Mouse (Mus musculus): ENCODE measurements around the gene Ywhaq. TPM values are rescaled to one million over a fixed set of nuclear protein-coding genes. Genes with fewer than 3 reads are reported as not detected.
A peak's percentile ranks its signal among the peaks of the same experiment; 100 is the strongest.

Ywhaq gene
- polyA plus RNA-seq, 1 experiment: 41.4 TPM

- H3K4me1 ChIP-seq: no peaks in the 10 kb centered on the region; the same call in 1 of the 2 replicates
- H3K4me3 ChIP-seq (replicated peaks): no peak overlapping the region
- H3K36me3 ChIP-seq (replicated peaks; ENCODE audit: low read length): no peaks in the 10 kb centered on the region
- no peaks in the 10 kb centered on the region for H3K9me3 ChIP-seq
- peaks cover 4% of the 10 kb centered on the region for H3K27me3 ChIP-seq (replicated peaks)
- TF ChIP-seq FLI1 (IDR thresholded peaks at IDR 0.05; ENCODE audit: low read length) (no peak), GATA1 (IDR thresholded peaks at IDR 0.05; ENCODE audit: borderline replicate concordance, low read length) (no peak)
These were observed 21.4 kb upstream of the Ywhaq start for GRCm38 (mm10) chr12:21438750-21439394.

DNA sequence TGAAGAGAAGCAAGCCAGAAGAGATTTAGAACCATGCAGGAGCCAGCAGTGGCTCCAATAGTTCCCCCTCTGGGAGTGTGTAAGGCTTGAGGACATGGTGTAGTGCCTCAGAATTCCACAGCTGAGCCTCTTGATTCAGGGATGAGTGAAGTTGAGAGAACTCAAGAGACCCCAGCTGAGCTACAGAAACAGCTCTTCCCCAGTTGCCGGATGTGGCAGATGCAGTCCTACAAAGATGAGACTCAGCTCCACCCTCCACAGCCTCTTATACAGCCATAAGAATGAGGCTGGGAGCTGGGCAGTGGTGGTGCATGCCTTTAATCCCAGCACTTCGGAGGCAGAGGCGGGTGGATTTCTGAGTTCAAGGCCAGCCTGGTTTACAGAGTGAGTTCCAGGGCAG lies 20.9 kb upstream of the Ywhaq start:
- peaks cover 4% of the 10 kb centered on the region for H3K27me3 ChIP-seq (replicated peaks)
- H3K9me3 ChIP-seq: no peaks in the 10 kb centered on the region
- no peaks in the 10 kb centered on the region for H3K36me3 ChIP-seq (replicated peaks; ENCODE audit: low read length)
- TF ChIP-seq FLI1 (IDR thresholded peaks at IDR 0.05; ENCODE audit: low read length) (no peak), GATA1 (IDR thresholded peaks at IDR 0.05; ENCODE audit: borderline replicate concordance, low read length) (no peak)
- H3K4me1 ChIP-seq: no peaks in the 10 kb centered on the region; the same call in 1 of the 2 replicates
- H3K4me3 ChIP-seq (replicated peaks): no peak overlapping the region

- Histone ChIP-seq H3K9me3 (no peaks in the 10 kb centered on the region), H3K27me3 (replicated peaks) (peaks cover 2% of the 10 kb centered on the region), H3K36me3 (replicated peaks; ENCODE audit: low read length) (no peaks in the 10 kb centered on the region), H3K4me3 (replicated peaks) (no peak overlapping the region), H3K4me1 (peaks cover 21% of the 10 kb centered on the region)
- TF ChIP-seq GATA1 (IDR thresholded peaks at IDR 0.05; ENCODE audit: borderline replicate concordance, low read length): no peak
- TF ChIP-seq FLI1 (IDR thresholded peaks at IDR 0.05; ENCODE audit: low read length): no peak
These were observed 14.5 kb upstream of the Ywhaq start for GRCm38 (mm10) chr12:21431950-21432349.

- Histone ChIP-seq H3K4me1 (peaks cover 27% of the 10 kb centered on the region), H3K36me3 (replicated peaks; ENCODE audit: low read length) (no peaks in the 10 kb centered on the region), H3K4me3 (replicated peaks) (peak overlapping the region; percentile 31), H3K27me3 (replicated peaks) (no peaks in the 10 kb centered on the region), H3K9me3 (no peaks in the 10 kb centered on the region)
- TF ChIP-seq GATA1 (IDR thresholded peaks at IDR 0.05; ENCODE audit: borderline replicate concordance, low read length) (no peak), FLI1 (IDR thresholded peaks at IDR 0.05; ENCODE audit: low read length) (no peak)
These were observed 13.6 kb upstream of the Ywhaq start for GRCm38 (mm10) chr12:21431039-21431438.

- TF ChIP-seq FLI1 (IDR thresholded peaks at IDR 0.05; ENCODE audit: low read length) (no peak), GATA1 (IDR thresholded peaks at IDR 0.05; ENCODE audit: borderline replicate concordance, low read length) (no peak)
- no peaks in the 10 kb centered on the region for H3K9me3 ChIP-seq
- no peaks in the 10 kb centered on the region for H3K36me3 ChIP-seq (replicated peaks; ENCODE audit: low read length)
- H3K27me3 ChIP-seq (replicated peaks): no peaks in the 10 kb centered on the region
- H3K4me3 ChIP-seq (replicated peaks): no peak overlapping the region
- H3K4me1 ChIP-seq: peaks cover 36% of the 10 kb centered on the region
These were observed 12.7 kb upstream of the Ywhaq start for GRCm38 (mm10) chr12:21430140-21430539.

DNA sequence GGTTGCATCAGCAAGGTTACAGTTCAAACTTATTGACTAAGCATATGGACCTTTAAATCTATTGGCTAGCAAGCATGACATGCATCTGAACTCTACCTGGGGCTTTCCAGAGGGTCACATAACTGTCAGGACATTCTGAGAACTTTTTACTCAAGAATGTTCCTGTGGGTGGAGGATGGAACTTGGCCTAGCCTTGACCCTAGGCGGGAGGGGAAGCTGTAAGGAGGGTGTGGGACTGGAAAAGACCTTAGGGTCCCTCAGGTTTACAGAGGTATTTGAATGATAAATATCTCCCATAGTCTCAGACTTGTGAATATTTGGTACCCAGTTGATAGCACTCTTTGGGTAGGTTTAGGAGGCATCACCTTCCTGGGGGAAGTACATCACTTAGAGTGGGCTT lies 11.6 kb upstream of the Ywhaq start:
- H3K27me3 ChIP-seq (replicated peaks): no peaks in the 10 kb centered on the region
- no peak overlapping the region for H3K4me3 ChIP-seq (replicated peaks)
- no peak for TF ChIP-seq FLI1 (IDR thresholded peaks at IDR 0.05; ENCODE audit: low read length)
- no peak for TF ChIP-seq GATA1 (IDR thresholded peaks at IDR 0.05; ENCODE audit: borderline replicate concordance, low read length)
- no peaks in the 10 kb centered on the region for H3K9me3 ChIP-seq
- H3K4me1 ChIP-seq: peaks cover 47% of the 10 kb centered on the region
- no peaks in the 10 kb centered on the region for H3K36me3 ChIP-seq (replicated peaks; ENCODE audit: low read length)

DNA sequence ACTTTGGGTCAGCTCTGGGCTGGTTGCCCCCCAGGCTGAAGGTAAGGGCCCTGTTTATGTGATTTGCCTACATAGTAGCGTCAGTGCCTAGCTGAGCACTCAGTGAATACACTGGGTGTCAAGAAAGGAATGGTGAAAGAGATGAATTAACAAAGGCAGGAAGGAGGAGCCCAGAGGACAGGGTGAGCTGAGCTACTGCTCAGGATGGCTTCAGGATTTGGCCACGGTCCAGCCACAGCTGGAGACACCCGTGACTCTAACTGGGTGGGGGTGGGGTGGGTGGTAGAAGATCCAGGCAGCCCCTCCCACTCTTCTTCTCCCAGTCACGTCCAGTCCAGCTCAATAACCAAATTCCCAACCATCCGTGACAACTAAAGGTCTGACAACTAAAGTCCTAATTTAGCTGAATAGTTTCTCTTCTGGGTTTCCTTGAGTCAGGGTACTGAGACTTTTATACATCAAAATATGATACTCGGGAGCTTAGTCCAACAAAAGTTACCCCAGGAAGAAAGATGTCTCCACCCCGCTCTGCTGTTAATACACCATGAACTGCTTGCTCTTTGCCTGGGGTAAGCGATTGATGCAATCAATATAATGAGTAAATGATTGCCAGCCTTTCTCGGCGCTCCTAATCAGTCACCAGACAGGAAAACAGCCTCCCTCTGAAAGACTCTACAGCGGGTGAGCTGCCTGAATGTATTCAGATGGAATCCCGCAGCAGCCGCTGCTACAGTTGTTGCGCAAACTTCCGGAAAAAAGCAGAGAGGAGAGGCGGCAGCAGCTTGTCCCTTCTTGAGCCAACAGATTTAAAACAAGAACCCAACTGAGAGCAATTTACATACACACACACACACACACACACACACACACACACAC lies 8.9 kb upstream of the Ywhaq start:
- H3K4me3 ChIP-seq (replicated peaks): peak overlapping the region; percentile 84
- TF ChIP-seq FLI1 (IDR thresholded peaks at IDR 0.05; ENCODE audit: low read length) (no peak), GATA1 (IDR thresholded peaks at IDR 0.05; ENCODE audit: borderline replicate concordance, low read length) (no peak)
- no peaks in the 10 kb centered on the region for H3K36me3 ChIP-seq (replicated peaks; ENCODE audit: low read length)
- H3K27me3 ChIP-seq (replicated peaks): no peaks in the 10 kb centered on the region
- peaks cover 47% of the 10 kb centered on the region for H3K4me1 ChIP-seq
- H3K9me3 ChIP-seq: no peaks in the 10 kb centered on the region

DNA sequence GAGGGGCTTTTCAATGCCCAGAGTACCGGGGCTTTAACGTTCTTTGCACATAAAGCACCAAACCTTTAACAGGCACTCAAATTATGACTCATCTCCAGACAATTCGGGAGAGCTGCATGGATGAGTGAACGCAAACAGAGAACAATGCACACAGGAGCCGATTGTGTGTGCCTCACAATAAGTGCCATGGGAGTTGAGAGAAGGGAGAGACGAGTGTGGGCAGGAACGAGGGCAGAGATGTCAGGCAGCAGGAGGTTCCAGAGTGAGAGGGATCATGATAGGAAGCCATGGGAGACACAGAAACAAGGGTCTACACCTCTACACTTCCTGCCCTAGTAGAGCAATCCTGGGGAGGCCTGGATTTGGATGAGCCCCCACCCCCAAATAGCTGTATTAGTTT lies 7.2 kb upstream of the Ywhaq start:
- no peak overlapping the region for H3K4me3 ChIP-seq (replicated peaks)
- H3K9me3 ChIP-seq: no peaks in the 10 kb centered on the region
- no peaks in the 10 kb centered on the region for H3K36me3 ChIP-seq (replicated peaks; ENCODE audit: low read length)
- H3K27me3 ChIP-seq (replicated peaks): no peaks in the 10 kb centered on the region
- peaks cover 33% of the 10 kb centered on the region for H3K4me1 ChIP-seq
- TF ChIP-seq FLI1 (IDR thresholded peaks at IDR 0.05; ENCODE audit: low read length) (no peak), GATA1 (IDR thresholded peaks at IDR 0.05; ENCODE audit: borderline replicate concordance, low read length) (no peak)

GRCm38 (mm10) chr12:21418621-21419131 lies 1.2 kb upstream of the Ywhaq start:
- Histone ChIP-seq H3K9me3 (no peaks in the 10 kb centered on the region), H3K4me3 (replicated peaks) (peak overlapping the region; percentile 94), H3K36me3 (replicated peaks; ENCODE audit: low read length) (peaks cover 16% of the 10 kb centered on the region), H3K27me3 (replicated peaks) (no peaks in the 10 kb centered on the region), H3K4me1 (peaks cover 30% of the 10 kb centered on the region)
- TF ChIP-seq GATA1 (IDR thresholded peaks at IDR 0.05; ENCODE audit: borderline replicate concordance, low read length) (no peak), FLI1 (IDR thresholded peaks at IDR 0.05; ENCODE audit: low read length) (no peak)

GRCm38 (mm10) chr12:21418083-21418482 lies 646 bp upstream of the Ywhaq start:
- 0 out of 2 replicates have a peak, but pooled peaks cover 4% of the 10 kb centered on the region for H3K9me3 ChIP-seq
- H3K27me3 ChIP-seq (replicated peaks): no peaks in the 10 kb centered on the region
- peaks cover 22% of the 10 kb centered on the region for H3K36me3 ChIP-seq (replicated peaks; ENCODE audit: low read length)
- TF ChIP-seq GATA1 (IDR thresholded peaks at IDR 0.05; ENCODE audit: borderline replicate concordance, low read length) (no peak), FLI1 (IDR thresholded peaks at IDR 0.05; ENCODE audit: low read length) (no peak)
- peak overlapping the region; percentile 94 for H3K4me3 ChIP-seq (replicated peaks)
- H3K4me1 ChIP-seq: peaks cover 30% of the 10 kb centered on the region

Measured in megakaryocyte, embryonic 14.5 days (primary cell).